Mouse (Mus musculus) yolk sac, embryonic 10.5 days (tissue): Measurements from ENCODE around the gene Cyp4a29.
"Not testable (repeated sequence)": the region's sequence is repeated elsewhere in the genome, so short reads cannot be mapped to it uniquely, and the experiment has no call there.

Experiments used
- DNase-seq: peaks from one replicate; pipeline ENCODE4 v3.0.0-alpha.2; 2017; ENCODE audit warnings: low spot score

The Cyp4a29 gene

DNA sequence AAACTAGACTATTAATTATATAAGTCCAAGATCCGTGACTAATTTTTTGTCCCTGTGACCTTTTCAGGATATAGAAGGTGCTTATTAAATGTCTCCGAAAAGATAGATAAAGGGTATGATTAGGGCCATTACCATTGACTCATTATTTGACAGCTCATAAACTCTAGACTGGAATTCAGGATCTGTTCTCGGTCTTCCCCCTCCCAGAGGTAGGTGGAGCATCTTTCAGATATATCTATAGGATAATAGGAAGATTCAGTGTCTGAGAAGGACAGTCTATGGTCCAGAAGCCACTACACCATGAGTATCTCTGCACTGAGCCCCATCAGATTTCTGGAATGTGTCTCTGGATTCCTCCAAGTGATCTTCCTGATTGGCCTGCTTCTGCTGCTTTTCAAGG, at the start of gene Cyp4a29:
Cyp4a29 (plus strand) TSS at position 301 of the 400 bp plus-strand sequence.
- no peak for DNase-seq

DNA sequence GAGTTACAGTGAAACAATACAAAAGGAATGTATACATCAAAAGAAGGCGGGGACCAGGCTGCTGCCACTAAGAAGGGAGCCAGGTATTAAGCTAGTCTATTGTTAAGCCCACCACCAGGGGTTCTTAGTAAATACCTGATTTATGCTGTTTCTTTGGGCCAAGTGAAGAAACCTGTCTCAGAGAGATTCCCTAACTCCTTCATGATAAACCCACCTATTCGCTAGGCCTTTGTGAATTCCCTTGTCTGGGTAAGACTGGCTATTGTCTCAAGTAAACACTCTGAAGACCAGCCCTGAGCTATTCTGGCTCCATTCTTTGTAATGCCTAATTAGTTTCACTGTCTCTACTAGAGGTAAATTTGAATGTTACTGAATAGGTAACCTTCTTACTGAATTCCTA, 9.0 kb upstream of the Cyp4a29 start:
- DNase-seq: not testable (repeated sequence)

DNA sequence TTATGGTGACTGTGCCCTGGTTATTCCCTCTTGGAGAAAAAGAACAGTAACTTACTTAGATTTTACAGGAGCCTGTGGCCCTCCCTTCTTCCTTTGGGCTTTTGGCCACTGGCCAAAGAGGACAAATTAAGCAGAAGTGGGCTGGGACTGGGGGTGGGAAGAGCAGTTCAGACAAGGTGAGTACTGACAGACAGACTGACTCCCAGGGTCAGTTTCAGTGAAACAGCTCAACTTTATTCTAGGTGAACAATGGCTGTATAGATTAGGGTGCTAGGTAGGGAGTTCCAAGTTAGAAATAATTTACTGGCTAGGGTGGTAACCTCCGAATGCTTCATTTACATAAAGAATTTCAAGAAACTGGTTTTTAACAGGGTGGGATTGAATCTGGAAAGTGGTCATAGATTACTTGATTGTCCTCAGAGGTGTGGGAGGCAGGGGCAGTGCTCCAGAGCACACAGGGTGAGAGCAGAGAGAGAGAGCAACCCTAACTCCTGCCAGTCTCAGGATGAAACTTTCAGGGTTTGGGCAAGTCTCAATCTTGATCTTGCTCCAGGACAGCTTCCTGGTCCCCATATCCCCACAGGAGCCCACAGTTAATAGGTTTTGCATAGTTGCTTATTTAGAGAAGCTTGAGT, 5.3 kb upstream of the Cyp4a29 start:
- no peak for DNase-seq

DNA sequence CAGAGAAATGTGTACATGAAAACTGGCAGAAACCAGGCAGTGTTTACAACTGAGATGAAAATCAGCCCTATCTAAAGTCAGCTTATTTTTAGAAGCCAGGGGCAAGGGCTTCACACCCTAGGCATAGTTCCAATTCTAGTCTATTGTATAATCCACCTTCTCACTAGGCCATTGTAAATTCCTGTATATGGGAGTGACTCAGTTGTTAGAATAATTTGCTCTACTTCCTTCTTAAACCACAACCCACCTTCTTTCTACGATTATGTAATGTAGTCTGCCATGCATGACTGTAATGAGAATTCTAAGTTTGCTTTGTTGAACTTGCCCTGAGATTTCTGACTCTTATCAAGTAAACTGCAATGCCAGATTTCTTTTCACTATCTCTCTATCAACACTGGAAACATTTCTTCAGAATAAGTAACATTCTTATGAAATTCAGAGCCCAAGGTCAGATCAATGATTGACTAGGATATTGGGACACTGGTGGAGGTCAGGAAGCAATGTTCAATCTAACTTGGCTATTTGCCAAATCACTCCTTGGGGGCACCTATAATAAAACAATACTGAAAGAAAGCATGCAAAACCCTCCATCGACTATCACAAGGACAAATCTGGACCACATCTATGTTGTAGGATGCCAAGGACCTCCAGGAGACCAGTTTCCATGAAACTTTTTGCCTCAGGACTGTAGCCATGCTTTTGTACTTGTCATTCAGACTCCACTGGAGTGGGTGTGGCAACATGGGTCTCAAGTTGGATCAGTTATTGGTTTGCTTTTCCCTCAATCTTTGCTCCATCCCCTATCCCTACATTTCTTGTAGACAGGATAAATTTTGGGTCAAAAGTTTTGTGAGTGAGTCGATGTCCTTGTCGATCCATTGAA, 23.0 kb downstream of the Cyp4a29 start:
- not testable (repeated sequence) for DNase-seq

DNA sequence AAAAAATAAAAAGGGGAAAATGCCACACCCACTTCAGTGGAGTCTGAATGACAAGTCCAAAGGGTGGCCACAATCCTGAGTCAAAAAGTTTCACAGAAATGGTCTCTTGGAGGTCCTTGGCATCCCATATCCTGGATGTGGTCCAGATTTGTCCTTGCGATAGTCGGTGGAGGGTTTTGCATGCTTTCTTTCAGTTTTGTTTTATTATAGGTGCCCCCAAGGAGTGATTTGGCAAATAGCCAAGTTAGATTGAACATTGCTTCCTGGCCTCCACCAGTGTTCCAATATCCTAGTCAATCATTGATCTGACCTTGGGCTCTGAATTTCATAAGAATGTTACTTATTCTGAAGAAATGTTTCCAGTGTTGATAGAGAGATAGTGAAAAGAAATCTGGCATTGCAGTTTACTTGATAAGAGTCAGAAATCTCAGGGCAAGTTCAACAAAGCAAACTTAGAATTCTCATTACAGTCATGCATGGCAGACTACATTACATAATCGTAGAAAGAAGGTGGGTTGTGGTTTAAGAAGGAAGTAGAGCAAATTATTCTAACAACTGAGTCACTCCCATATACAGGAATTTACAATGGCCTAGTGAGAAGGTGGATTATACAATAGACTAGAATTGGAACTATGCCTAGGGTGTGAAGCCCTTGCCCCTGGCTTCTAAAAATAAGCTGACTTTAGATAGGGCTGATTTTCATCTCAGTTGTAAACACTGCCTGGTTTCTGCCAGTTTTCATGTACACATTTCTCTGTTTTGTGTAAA, 36.5 kb downstream of the Cyp4a29 start:
- DNase-seq: not testable (repeated sequence)

DNA sequence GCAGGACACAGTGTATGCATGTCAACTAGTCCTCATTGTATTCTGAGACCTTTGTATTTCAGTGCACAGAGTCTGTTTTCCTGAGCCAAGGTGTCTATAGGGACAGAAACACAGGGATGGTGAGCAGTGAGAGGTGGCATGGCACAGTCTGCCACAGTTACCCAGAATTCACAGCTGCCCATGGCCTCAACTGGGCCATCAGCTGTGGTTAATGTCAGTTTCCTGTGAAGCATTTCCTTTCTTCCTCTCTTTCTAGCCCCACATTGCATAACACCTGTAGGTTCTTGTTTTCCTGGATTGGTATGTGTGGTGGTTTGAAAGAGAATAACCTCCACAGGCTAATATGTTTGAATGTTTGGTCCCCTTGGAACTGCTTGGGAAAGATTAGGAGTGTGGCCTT, 38.5 kb downstream of the Cyp4a29 start:
- DNase-seq: no peak

DNA sequence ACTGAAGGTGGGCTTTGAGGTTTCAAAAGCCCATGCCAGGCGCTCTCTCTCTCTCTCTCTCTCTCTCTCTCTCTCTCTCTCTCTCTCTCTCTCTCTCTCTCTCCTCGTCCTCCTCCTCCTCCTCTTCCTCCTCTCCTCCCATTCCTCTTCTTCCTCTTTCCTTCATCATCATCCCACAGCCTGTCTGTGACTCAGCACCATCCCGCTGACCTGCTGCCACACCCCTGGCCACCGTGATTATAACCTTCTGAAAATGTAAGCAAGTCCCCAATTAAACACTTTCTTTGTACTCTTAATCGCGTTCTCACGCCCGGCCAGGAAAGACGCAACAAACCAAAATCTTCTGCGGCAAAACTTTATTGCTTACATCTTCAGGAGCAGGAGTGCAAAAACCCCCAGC, 38.9 kb downstream of the Cyp4a29 start:
- not testable (repeated sequence) for DNase-seq

DNA sequence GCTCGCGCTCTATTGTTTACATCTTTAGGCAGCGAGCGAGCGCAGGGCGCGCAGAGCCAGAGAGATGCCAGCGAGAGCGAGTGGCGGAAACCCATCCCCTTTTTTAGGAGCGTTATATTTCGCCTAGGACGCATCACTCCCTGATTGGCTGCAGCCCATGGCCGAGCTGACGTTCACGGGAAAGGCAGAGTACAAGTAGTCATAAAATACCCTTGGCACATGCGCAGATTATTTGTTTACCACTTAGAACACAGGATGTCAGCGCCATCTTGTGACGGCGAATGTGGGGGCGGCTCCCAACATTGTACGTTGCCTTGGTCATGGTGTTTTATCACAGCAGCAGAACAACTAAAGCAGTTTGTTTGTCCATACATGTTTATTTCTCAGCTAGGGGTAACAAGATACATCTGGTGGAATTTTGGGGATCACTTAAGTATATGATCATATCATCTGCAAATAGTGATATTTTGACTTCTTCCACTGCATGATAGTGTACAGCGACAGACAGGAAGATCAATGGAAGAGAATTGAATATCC, 39.4 kb downstream of the Cyp4a29 start:
- not testable (repeated sequence) for DNase-seq

DNA sequence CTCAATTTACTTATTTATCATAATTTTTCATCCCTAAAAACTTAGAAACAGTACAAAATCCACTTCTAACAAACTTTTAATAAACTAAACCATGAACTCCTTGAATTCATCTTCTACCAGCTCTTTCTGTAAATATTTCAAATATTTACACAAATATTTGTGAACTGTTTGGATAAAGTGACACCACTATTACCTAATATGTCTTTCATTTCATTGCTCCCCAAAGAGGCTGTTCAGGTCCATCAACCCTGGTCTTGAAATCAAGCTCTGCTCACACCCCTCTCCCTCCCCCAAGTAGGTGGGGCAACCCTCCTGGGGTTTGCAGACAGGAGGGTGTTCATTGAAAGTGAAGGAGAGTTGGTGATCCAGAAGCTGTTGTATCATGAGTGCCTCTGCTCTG, 56.9 kb downstream of the Cyp4a29 start, which contains the start of gene Cyp4a12a:
Cyp4a12a (plus strand) TSS at position 301 of the 400 bp plus-strand sequence.
- not testable (repeated sequence) for DNase-seq
